Mouse (Mus musculus) adrenal gland, adult 18-20 months (tissue): Measurements from ENCODE around the gene Ovol2. TPM values are rescaled to one million over a fixed set of nuclear protein-coding genes. Genes with fewer than 3 reads are reported as not detected.

ENCODE experiments used
- DNase-seq, 2 experiments: peaks; one replicate each; pipeline ENCODE4 v3.0.0; 2021 to 2022; ENCODE audit warnings: low spot score in 2 of 2
- total RNA-seq, 2 experiments: library from RNA; stranded (reverse); gene quantifications; 1 replicate in 1 of 2; 2 replicates in 1 of 2; pipeline ENCODE4 v1.2.3; 2021

Ovol2 gene
- total RNA-seq, 2 experiments from 2014 or later, result not detected

- DNase-seq, result no peak
Measured at GRCm38 (mm10) chr2:144268446-144269305, 63.3 kb downstream of the Ovol2 start.

GRCm38 (mm10) chr2:144267731-144268015, 64.3 kb downstream of the Ovol2 start:
- no peak for DNase-seq

- DNase-seq, result no peak
Measured at GRCm38 (mm10) chr2:144267004-144267730, 64.8 kb downstream of the Ovol2 start.

- DNase-seq, result no peak
Measured at GRCm38 (mm10) chr2:144265916-144266683, 65.8 kb downstream of the Ovol2 start.

DNA sequence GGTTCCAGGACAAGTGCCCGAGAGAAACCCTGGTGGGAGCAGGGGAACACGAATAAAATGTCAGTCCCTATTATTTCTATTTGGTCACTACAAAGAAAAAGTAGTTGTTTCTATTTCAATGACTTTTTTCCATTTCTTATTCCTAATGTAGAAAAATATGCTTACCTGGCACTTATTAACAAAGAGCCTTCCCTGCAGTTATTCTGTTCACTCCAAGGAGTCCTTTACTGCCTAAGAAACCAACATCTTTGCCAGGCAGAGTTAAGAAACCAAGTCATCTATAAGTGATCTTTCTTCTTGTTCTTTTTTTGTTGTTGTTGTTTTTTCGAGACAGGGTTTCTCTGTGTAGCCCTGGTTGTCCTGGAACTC, 66.8 kb downstream of the Ovol2 start:
- DNase-seq, result no peak

GRCm38 (mm10) chr2:144264398-144265119, 67.4 kb downstream of the Ovol2 start:
- no peak for DNase-seq

DNA sequence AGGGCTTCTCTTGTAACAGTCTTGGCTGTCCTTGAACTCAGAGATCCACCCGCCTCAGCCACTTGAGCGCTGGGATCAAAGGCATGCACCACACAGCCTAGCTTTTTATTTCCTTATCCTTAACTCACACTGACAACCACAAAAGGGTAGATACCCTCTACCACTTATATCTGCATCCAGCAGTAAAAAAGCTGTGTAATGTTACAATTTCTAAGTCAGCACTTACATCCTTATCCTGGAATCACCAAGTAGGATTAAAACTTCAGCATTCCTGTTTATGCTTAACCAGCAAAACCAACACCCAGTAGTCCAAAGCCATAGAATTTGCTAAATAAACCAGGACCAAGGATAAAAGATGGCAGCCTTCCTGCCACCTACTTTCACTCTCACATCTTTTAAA, 69.1 kb downstream of the Ovol2 start:
- DNase-seq, result no peak

Other genes with a start within 250 kb of the Ovol2 start
- gene Mgme1, start 61.5 kb downstream of the Ovol2 start, total RNA-seq, result 10 to 100 TPM; 23.2 to 23.7 TPM
- gene Snx5, start 61.2 kb downstream of the Ovol2 start, total RNA-seq, result 10 to 100 TPM; 82.1 to 86.4 TPM
- gene Kat14, start 36.8 kb upstream of the Ovol2 start, total RNA-seq, result 10 to 100 TPM; 21.9 to 23.1 TPM
- 1 to 10 TPM; 5.2 to 8.5 TPM for gene Pet117, start 36.9 kb upstream of the Ovol2 start, total RNA-seq
- 1 to 10 TPM; 5.2 to 6.2 TPM for gene Dzank1, start 195.3 kb upstream of the Ovol2 start, total RNA-seq
- gene Polr3f, start 195.6 kb upstream of the Ovol2 start, total RNA-seq, result 10 to 100 TPM; 17.2 to 19.0 TPM
- 10 to 100 TPM; 24.6 to 25.0 TPM for gene Rbbp9, start 218.7 kb upstream of the Ovol2 start, total RNA-seq
- gene Sec23b, start 224.1 kb upstream of the Ovol2 start, total RNA-seq, result 10 to 100 TPM; 67.0 to 81.9 TPM